Mouse (Mus musculus) erythroblast, embryonic 14.5 days (primary cell): ENCODE measurements around the gene Dydc1. TPM values are rescaled to one million over a fixed set of nuclear protein-coding genes. Genes with fewer than 3 reads are reported as not detected.

ENCODE experiments used
- H3K27me3 ChIP-seq: 2 replicates; pipeline ENCODE4 v1.6.1; 2012; ENCODE audit warnings: inconsistent platforms; ENCODE audit not compliant: control insufficient read depth
- H3K36me3 ChIP-seq: 2 replicates; pipeline ENCODE4 v1.6.1; 2012; ENCODE audit warnings: mild to moderate bottlenecking, inconsistent platforms; ENCODE audit not compliant: control insufficient read depth
- H3K4me1 ChIP-seq: 2 replicates; pipeline ENCODE4 v1.6.1; 2012; ENCODE audit warnings: inconsistent platforms; ENCODE audit not compliant: control insufficient read depth
- H3K4me3 ChIP-seq: replicated peaks from 2 replicates; pipeline ENCODE3; 2012; ENCODE audit warnings: moderate library complexity, mild to moderate bottlenecking, inconsistent platforms
- H3K9me3 ChIP-seq: 2 replicates; pipeline ENCODE4 v1.6.1; 2012; ENCODE audit warnings: low read length, inconsistent platforms, mixed read lengths; ENCODE audit not compliant: control insufficient read depth
- GATA1 ChIP-seq: IDR thresholded peaks from 2 replicates; pipeline ENCODE4 v1.6.1; 2012; ENCODE audit warnings: low read length, inconsistent platforms, mixed read lengths
- TAL1 ChIP-seq: IDR thresholded peaks from 3 replicates; pipeline ENCODE4 v1.6.1; 2012; ENCODE audit warnings: low read length, inconsistent platforms, mixed read lengths
- polyA plus RNA-seq: library from polyadenylated mRNA; stranded (reverse); fragments of >175 nt; gene quantifications from 2 replicates; pipeline ENCODE4 v1.2.3, GENCODE M21; 2012

The Dydc1 gene
- polyA plus RNA-seq, 1 experiment: not detected

GRCm38 (mm10) chr14:41090777-41091176 is 18.1 kb downstream of the Dydc1 start:
- TF ChIP-seq GATA1 (no peak), TAL1 (no peak)
- Histone ChIP-seq H3K9me3 (no peaks in the 10 kb centered on the region), H3K36me3 (no peaks in the 10 kb centered on the region), H3K27me3 (no peaks in the 10 kb centered on the region), H3K4me1 (no peaks in the 10 kb centered on the region), H3K4me3 (no peak overlapping the region)

GRCm38 (mm10) chr14:41094114-41094513 is 21.4 kb downstream of the Dydc1 start:
- Histone ChIP-seq H3K36me3 (no peaks in the 10 kb centered on the region), H3K27me3 (no peaks in the 10 kb centered on the region), H3K9me3 (no peaks in the 10 kb centered on the region), H3K4me3 (no peak overlapping the region), H3K4me1 (no peaks in the 10 kb centered on the region)
- TF ChIP-seq TAL1 (no peak), GATA1 (no peak)

GRCm38 (mm10) chr14:41096296-41096860 is 23.7 kb downstream of the Dydc1 start:
- no peaks in the 10 kb centered on the region for H3K27me3 ChIP-seq
- TF ChIP-seq GATA1: no peak
- no peak for TF ChIP-seq TAL1
- no peaks in the 10 kb centered on the region for H3K4me1 ChIP-seq
- H3K4me3 ChIP-seq: no peak overlapping the region
- no peaks in the 10 kb centered on the region for H3K9me3 ChIP-seq
- no peaks in the 10 kb centered on the region for H3K36me3 ChIP-seq

DNA sequence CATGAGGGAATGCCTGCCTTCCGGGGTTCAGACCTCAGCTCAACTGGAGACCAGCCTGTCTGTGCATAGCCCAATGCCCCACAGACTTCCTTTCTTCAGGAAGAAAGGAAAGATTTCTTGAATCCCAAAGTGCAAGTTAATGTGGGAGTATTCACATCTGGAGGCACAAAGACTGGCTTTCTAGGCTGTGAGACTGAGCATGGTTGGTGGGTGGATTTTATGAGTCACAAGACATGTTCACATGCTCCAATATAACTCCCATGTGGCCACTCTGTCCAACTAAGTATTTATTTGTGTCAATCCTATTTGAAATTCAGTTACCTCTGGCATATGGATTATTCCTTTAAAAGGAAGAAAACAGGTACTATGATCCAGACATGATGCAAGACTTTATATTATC is 26.0 kb downstream of the Dydc1 start:
- Histone ChIP-seq H3K4me1 (no peaks in the 10 kb centered on the region), H3K27me3 (no peaks in the 10 kb centered on the region), H3K9me3 (no peaks in the 10 kb centered on the region), H3K36me3 (no peaks in the 10 kb centered on the region), H3K4me3 (no peak overlapping the region)
- TF ChIP-seq TAL1: no peak
- TF ChIP-seq GATA1: no peak

GRCm38 (mm10) chr14:41100712-41101111 is 28.0 kb downstream of the Dydc1 start:
- TF ChIP-seq TAL1: no peak
- TF ChIP-seq GATA1: no peak
- Histone ChIP-seq H3K9me3 (no peaks in the 10 kb centered on the region), H3K4me1 (no peaks in the 10 kb centered on the region), H3K36me3 (no peaks in the 10 kb centered on the region), H3K27me3 (no peaks in the 10 kb centered on the region), H3K4me3 (no peak overlapping the region)

GRCm38 (mm10) chr14:41101242-41101641 is 28.5 kb downstream of the Dydc1 start:
- TF ChIP-seq GATA1 (no peak), TAL1 (no peak)
- no peaks in the 10 kb centered on the region for H3K9me3 ChIP-seq
- H3K4me3 ChIP-seq: no peak overlapping the region

DNA sequence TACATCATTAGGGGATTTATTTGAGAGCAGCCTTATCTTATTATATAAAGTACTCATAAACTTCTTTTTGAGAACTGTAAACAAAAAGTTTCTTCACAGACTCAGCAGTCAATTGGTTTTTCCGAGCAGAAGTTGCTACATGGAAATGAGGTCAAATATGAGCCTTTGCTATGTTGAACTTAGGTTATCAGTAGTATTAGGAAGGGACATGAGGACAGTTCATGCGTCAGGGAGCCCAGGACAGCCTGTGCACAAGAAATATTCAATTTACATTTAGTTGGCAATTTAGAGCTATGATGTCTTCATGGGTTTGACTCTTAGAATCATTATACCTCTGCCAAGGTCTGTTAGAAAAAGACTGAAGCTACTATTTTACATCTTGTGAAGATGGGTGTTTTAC is 29.6 kb downstream of the Dydc1 start:
- H3K27me3 ChIP-seq: no peaks in the 10 kb centered on the region
- no peak overlapping the region for H3K4me3 ChIP-seq
- no peaks in the 10 kb centered on the region for H3K9me3 ChIP-seq
- TF ChIP-seq TAL1 (no peak), GATA1 (no peak)
- H3K4me1 ChIP-seq: no peaks in the 10 kb centered on the region
- no peaks in the 10 kb centered on the region for H3K36me3 ChIP-seq

More at GRCm38 (mm10) chr14:41101242-41101641, 28.5 kb downstream of the Dydc1 start:
- no peaks in the 10 kb centered on the region for H3K27me3 ChIP-seq
- no peaks in the 10 kb centered on the region for H3K4me1 ChIP-seq
- H3K36me3 ChIP-seq: no peaks in the 10 kb centered on the region

GRCm38 (mm10) chr14:41104853-41105444 is 32.2 kb downstream of the Dydc1 start, which contains the start of gene Mat1a:
TSS of gene Mat1a (plus strand) at chr14:41105035.
- Histone ChIP-seq H3K36me3 (no peaks in the 10 kb centered on the region), H3K27me3 (no peaks in the 10 kb centered on the region), H3K4me1 (no peaks in the 10 kb centered on the region), H3K9me3 (no peaks in the 10 kb centered on the region), H3K4me3 (peak within 1 kb of the TSS; percentile 13)
- no peak for TF ChIP-seq GATA1
- no peak for TF ChIP-seq TAL1

GRCm38 (mm10) chr14:41111031-41111668 is 38.4 kb downstream of the Dydc1 start:
- no peaks in the 10 kb centered on the region for H3K9me3 ChIP-seq
- no peak overlapping the region for H3K4me3 ChIP-seq
- TF ChIP-seq TAL1 (no peak), GATA1 (no peak)
- no peaks in the 10 kb centered on the region for H3K4me1 ChIP-seq
- H3K36me3 ChIP-seq: no peaks in the 10 kb centered on the region
- no peaks in the 10 kb centered on the region for H3K27me3 ChIP-seq
